Mouse (Mus musculus) heart, adult 2 months (tissue): ENCODE data around the gene Ccna1. TPM values are rescaled to one million over a fixed set of nuclear protein-coding genes. Genes with fewer than 3 reads are reported as not detected.
A peak's percentile ranks its signal among the peaks of the same experiment; 100 is the strongest.

ENCODE experiments used
- DNase-seq, 2 experiments: peaks; one replicate each; pipeline ENCODE4 v3.0.0; 2021
- H3K27ac ChIP-seq: fragments of 200-600 bp; 2 replicates; pipeline ENCODE4 v1.8.1; 2022
- H3K27me3 ChIP-seq: fragments of 200-500 bp; 2 replicates; pipeline ENCODE4 v1.6.1; 2012; ENCODE audit warnings: mild to moderate bottlenecking, low read length, inconsistent platforms, mixed read lengths; ENCODE audit not compliant: control insufficient read depth, insufficient read depth
- H3K36me3 ChIP-seq: fragments of 200-500 bp; 2 replicates; pipeline ENCODE4 v1.6.1; 2012; ENCODE audit warnings: low read length, inconsistent platforms; ENCODE audit not compliant: control insufficient read depth, insufficient read depth
- H3K4me1 ChIP-seq: fragments of 200-500 bp; 2 replicates; pipeline ENCODE4 v1.6.1; 2011; ENCODE audit warnings: low read length; ENCODE audit not compliant: control insufficient read depth, insufficient read depth
- H3K4me3 ChIP-seq: fragments of 200-600 bp; 2 replicates; pipeline ENCODE4 v1.8.1; 2022
- H3K79me2 ChIP-seq: fragments of 200-500 bp; replicated peaks from 2 replicates; pipeline ENCODE4 v1.6.1; 2012; ENCODE audit warnings: mild to moderate bottlenecking, inconsistent platforms, low read length, moderate library complexity, mixed read lengths; ENCODE audit not compliant: control insufficient read depth, insufficient read depth
- H3K9ac ChIP-seq: fragments of 200-500 bp; 2 replicates; pipeline ENCODE4 v1.6.1; 2012; ENCODE audit warnings: low read depth, mild to moderate bottlenecking, control low read depth, inconsistent platforms, low read length, mixed read lengths
- CTCF ChIP-seq: fragments of 200-600 bp; IDR thresholded peaks from 2 replicates; pipeline ENCODE4 v1.8.1; 2022; ENCODE audit warnings: antibody characterized with exemption, mild to moderate bottlenecking, moderate library complexity
- EP300 ChIP-seq: fragments of 200-500 bp; IDR thresholded peaks from 2 replicates; pipeline ENCODE4 v1.6.1; 2011; ENCODE audit warnings: low read depth, low read length, control low read depth; ENCODE audit not compliant: insufficient read depth
- POLR2A ChIP-seq: fragments of 200-500 bp; IDR thresholded peaks from 2 replicates; pipeline ENCODE4 v1.6.1; 2011; ENCODE audit warnings: mild to moderate bottlenecking, low read depth, low read length, control low read depth; ENCODE audit not compliant: insufficient read depth
- WGBS: fragments of 180-500 bp; shearing (Covaris S2); methylation state at CpG from one replicate; pipeline ENCODE4 v1.1.7; 2018; 5-methylcytosine and 5-hydroxymethylcytosine counted together
- intact Hi-C: fragments of 180-260 bp; cut with DNase I; formaldehyde crosslinking; loops from one replicate; pipeline ENCODE4 v1.15.1; 2025
- polyA plus RNA-seq: library from polyadenylated mRNA; depleted of rRNA; stranded (reverse); fragments of >200 nt; gene quantifications from 2 replicates; pipeline ENCODE4 v1.2.3, GENCODE M21; 2012
- total RNA-seq, 2 experiments: library from RNA; stranded (reverse); gene quantifications; 2 replicates each; pipeline ENCODE4 v1.2.3; 2021

Gene Ccna1
- total and polyA plus RNA-seq, 3 experiments, result 0.08 TPM; not detected in 2

- H3K4me1 ChIP-seq, result peaks cover 2% of the 10 kb centered on the region
- no peak overlapping the region for H3K9ac ChIP-seq
- H3K36me3 ChIP-seq, result no peaks in the 10 kb centered on the region
- TF ChIP-seq POLR2A (no peak), CTCF (no peak), EP300 (no peak)
- whole genome bisulfite sequencing, result 52% methylated on average over 7 of the region's 7 CpGs
- H3K4me3 ChIP-seq, result no peak overlapping the region
- peak overlapping the region; percentile 64 for H3K27ac ChIP-seq
- H3K27me3 ChIP-seq, result no peaks in the 10 kb centered on the region
- intact Hi-C loops, result no loop called here
- no peaks in the 10 kb centered on the region for H3K79me2 ChIP-seq
- DNase-seq, result no peak
Observed at GRCm38 (mm10) chr3:55027271-55027840, 27.9 kb downstream of the Ccna1 start.

- H3K4me1 ChIP-seq, result peaks cover 2% of the 10 kb centered on the region
- 73% methylated on average over 3 of the region's 3 CpGs for WGBS
- no peaks in the 10 kb centered on the region for H3K36me3 ChIP-seq
- no peaks in the 10 kb centered on the region for H3K27me3 ChIP-seq
- no peak overlapping the region for H3K4me3 ChIP-seq
- no peaks in the 10 kb centered on the region for H3K79me2 ChIP-seq
- H3K27ac ChIP-seq, result no peak overlapping the region
- intact Hi-C loops, result no loop called here
- TF ChIP-seq CTCF, result no peak
- no peak for TF ChIP-seq POLR2A
- TF ChIP-seq EP300, result no peak
- H3K9ac ChIP-seq, result no peak overlapping the region
- DNase-seq, result no peak
Observed at GRCm38 (mm10) chr3:55025502-55025901, 29.8 kb downstream of the Ccna1 start.

DNA sequence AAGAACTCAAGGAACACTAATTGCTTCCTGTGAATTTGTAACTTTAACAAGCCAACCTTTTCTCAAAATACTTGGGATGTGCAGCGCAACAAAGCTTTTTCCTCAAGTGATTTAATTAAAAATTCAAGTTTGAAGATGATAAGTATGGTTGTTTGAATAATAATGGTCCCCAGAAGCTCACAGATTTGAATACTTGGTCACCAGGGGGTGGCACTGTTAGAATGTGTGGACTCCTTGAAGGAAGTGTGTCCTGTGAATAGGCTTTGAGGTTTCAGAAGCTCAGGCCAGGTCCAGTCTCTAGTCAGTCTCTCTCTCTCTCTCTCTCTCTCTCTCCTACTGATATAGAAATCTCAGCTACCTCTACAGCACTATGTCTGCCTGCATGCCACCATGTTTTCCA, 32.0 kb downstream of the Ccna1 start:
- Histone ChIP-seq H3K9ac (no peak overlapping the region), H3K79me2 (no peaks in the 10 kb centered on the region), H3K4me1 (peaks cover 2% of the 10 kb centered on the region), H3K27me3 (no peaks in the 10 kb centered on the region), H3K36me3 (no peaks in the 10 kb centered on the region), H3K4me3 (no peak overlapping the region), H3K27ac (no peak overlapping the region)
- no peak for DNase-seq
- intact Hi-C loops, result loop anchor here (1.0 kb wide), 1 partner anchor 41 kb away; no protein-coding TSS in a partner anchor
- TF ChIP-seq EP300 (no peak), POLR2A (no peak), CTCF (peak; percentile 53)
- WGBS, result 89% methylated on average over 1 of the region's 1 CpGs

DNA sequence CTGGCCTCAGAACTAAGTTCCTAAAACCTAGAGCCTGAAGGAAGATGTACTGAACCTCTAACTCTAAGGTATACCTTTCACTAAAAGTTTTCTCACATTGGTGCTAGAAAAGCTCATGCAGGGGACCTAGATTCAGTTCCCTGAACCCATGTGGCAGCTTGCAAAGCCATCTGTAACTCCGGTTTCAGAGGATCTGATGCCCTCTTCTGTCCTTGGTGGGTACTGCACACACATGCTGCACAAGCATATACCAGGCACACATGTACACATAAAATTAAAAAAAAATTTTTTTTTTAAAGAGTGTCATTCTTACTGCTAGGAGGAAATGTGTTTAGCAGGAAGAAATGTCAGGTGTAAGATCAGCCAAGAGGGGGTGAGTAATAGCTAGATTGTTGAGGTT, 33.1 kb downstream of the Ccna1 start:
- H3K9ac ChIP-seq, result no peak overlapping the region
- 78% methylated on average over 1 of the region's 1 CpGs for WGBS

GRCm38 (mm10) chr3:55012536-55012935, 42.8 kb downstream of the Ccna1 start:
- intact Hi-C loops, result no loop called here
- no peak for TF ChIP-seq POLR2A
- 58% methylated on average over 4 of the region's 4 CpGs for WGBS

More for the DNA sequence above, 33.1 kb downstream of the Ccna1 start:
- H3K79me2 ChIP-seq, result no peaks in the 10 kb centered on the region
- DNase-seq, result no peak
- H3K4me3 ChIP-seq, result no peak overlapping the region
- TF ChIP-seq CTCF (0 out of 2 replicates have a peak, but pooled peaks have one; percentile 6), EP300 (no peak)
- H3K27me3 ChIP-seq, result no peaks in the 10 kb centered on the region
- H3K4me1 ChIP-seq, result no peaks in the 10 kb centered on the region
- no peaks in the 10 kb centered on the region for H3K36me3 ChIP-seq
- intact Hi-C loops, result no loop called here
- no peak overlapping the region for H3K27ac ChIP-seq

GRCm38 (mm10) chr3:55011681-55012080, 43.6 kb downstream of the Ccna1 start:
- no peaks in the 10 kb centered on the region for H3K79me2 ChIP-seq
- WGBS, result 18% methylated on average over 7 of the region's 7 CpGs
- H3K4me1 ChIP-seq, result no peaks in the 10 kb centered on the region
- no peak overlapping the region for H3K4me3 ChIP-seq
- intact Hi-C loops, result no loop called here
- no peak overlapping the region for H3K27ac ChIP-seq
- no peak overlapping the region for H3K9ac ChIP-seq
- DNase-seq, result no peak
- no peaks in the 10 kb centered on the region for H3K36me3 ChIP-seq
- H3K27me3 ChIP-seq, result no peaks in the 10 kb centered on the region; the same call in 1 of the 2 replicates
- TF ChIP-seq EP300 (no peak), CTCF (no peak), POLR2A (no peak)

More at GRCm38 (mm10) chr3:55012536-55012935, 42.8 kb downstream of the Ccna1 start:
- Histone ChIP-seq H3K27ac (no peak overlapping the region), H3K4me1 (no peaks in the 10 kb centered on the region), H3K36me3 (no peaks in the 10 kb centered on the region), H3K4me3 (no peak overlapping the region), H3K9ac (no peak overlapping the region), H3K79me2 (no peaks in the 10 kb centered on the region), H3K27me3 (no peaks in the 10 kb centered on the region; the same call in 1 of the 2 replicates)
- no peak for DNase-seq
